Mouse (Mus musculus): ENCODE results near the gene Tyrp1.

DNA sequence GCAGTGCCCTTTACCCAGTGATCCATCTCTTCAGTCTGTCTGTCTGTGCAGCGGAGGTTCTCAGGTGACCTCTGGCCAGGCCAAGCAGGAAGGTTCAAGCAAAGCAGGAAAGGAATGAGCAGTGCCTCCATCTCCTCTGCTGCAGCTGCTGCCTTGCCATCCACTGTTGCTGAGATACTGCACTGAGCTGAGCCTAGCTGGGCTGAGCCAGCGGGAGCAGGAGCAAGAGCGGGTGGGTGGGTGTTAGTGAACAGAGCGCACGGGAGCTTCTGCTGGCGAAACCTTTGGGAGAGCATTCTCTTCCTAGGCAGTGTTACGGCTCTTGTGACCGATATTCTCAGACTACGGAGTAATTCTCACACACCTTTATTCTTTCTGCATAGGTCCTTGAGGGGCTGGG, 21.6 kb downstream of the Tyrp1 start:
- TF ChIP-seq POLR2A (IDR thresholded peaks at IDR 0.05; ENCODE audit: control insufficient read depth in 1 of 2, insufficient read depth in 1 of 2, low read depth in 1 of 2, low read length in 2 of 2, poor library complexity in 1 of 2) (no peak), ZMIZ1 (IDR thresholded peaks at IDR 0.05; ENCODE audit: low read depth, low read length) (no peak), ZKSCAN1 (IDR thresholded peaks at IDR 0.05; ENCODE audit: low read depth, low read length) (no peak), MAZ (IDR thresholded peaks at IDR 0.05; ENCODE audit: low read depth, low read length) (no peak), CHD2 (IDR thresholded peaks at IDR 0.05; ENCODE audit: low read length) (no peak), EP300 (IDR thresholded peaks at IDR 0.05; ENCODE audit: low read depth in 1 of 2, low read length in 2 of 2) (no peak), HCFC1 (IDR thresholded peaks at IDR 0.05; ENCODE audit: low read depth, low read length) (no peak), UBTF (IDR thresholded peaks at IDR 0.05; ENCODE audit: borderline replicate concordance, insufficient read depth, low read depth, low read length) (no peak), RCOR1 (IDR thresholded peaks at IDR 0.05; ENCODE audit: low read depth, low read length) (no peak), CTCF (IDR thresholded peaks at IDR 0.05 in 2 of 3, conservative IDR thresholded peaks at IDR 0.05 in 1 of 3; ENCODE audit: control insufficient read depth in 1 of 3, insufficient read depth in 1 of 3, low read depth in 2 of 3, low read length in 3 of 3, poor library complexity in 1 of 3, severe bottlenecking in 1 of 3) (no peak)

All from MEL (cell line).